Mouse (Mus musculus) right cerebral cortex, postnatal 4 days (tissue): ENCODE results near the gene Acpp.

Source experiments
- DNase-seq: peaks from one replicate; pipeline ENCODE4 v3.0.0-alpha.2; 2022

Gene Acpp

GRCm38 (mm10) chr9:104247307-104247987 is 90.1 kb downstream of the Acpp start:
- DNase-seq, result no peak

GRCm38 (mm10) chr9:104243799-104244466 is 93.6 kb downstream of the Acpp start:
- DNase-seq, result no peak

GRCm38 (mm10) chr9:104240146-104240545 is 97.4 kb downstream of the Acpp start:
- peak; percentile 13 for DNase-seq

GRCm38 (mm10) chr9:104239076-104239475 is 98.5 kb downstream of the Acpp start:
- no peak for DNase-seq
